11 mouse cellular contexts compared by ENCODE assay signal in genomic region chr4:140929745-140930144, GRCm38 (mm10). TPM values are rescaled to one million over a fixed set of nuclear protein-coding genes. Genes with fewer than 3 reads are reported as not detected.
DNase-seq lines count a peak whose midpoint lies in the region; ATAC-seq and TF ChIP-seq lines count a peak whose summit lies in the region.
"Had no signal": no experiment of that assay in that cellular context is flagged by ENCODE, and none has a peak within 500 bp of the region (broad histone marks: within the 10 kb centered on the region; RNA-seq: fewer than 3 reads in every experiment).

No protein-coding gene starts in this region.

- H3K27ac ChIP-seq in forebrain, embryonic 14.5 days (ENCODE audit: low read depth, low read length): no peak overlapping the region; the same call in 1 of the 2 replicates
- no peak overlapping the region for H3K27ac ChIP-seq in forebrain, embryonic 10.5 days
- peak overlapping the region; percentile 92 for H3K27ac ChIP-seq in layer of hippocampus, adult 2 months
- H3K27ac ChIP-seq in midbrain, embryonic 16.5 days (ENCODE audit: low read length): 0 out of 2 replicates have a peak overlapping the region, but pooled peaks have one; percentile 10
- H3K27ac ChIP-seq: embryonic facial prominence, embryonic 15.5 days had no signal

- H3K4me3 ChIP-seq in forebrain, embryonic 14.5 days (ENCODE audit: low read depth, low read length): no peak overlapping the region
- H3K4me3 ChIP-seq in forebrain, embryonic 10.5 days: no peak overlapping the region
- no peak overlapping the region for H3K4me3 ChIP-seq in layer of hippocampus, adult 2 months
- H3K4me3 ChIP-seq in midbrain, embryonic 16.5 days (ENCODE audit: low read depth, low read length): no peak overlapping the region
- H3K4me3 ChIP-seq: embryonic facial prominence, embryonic 15.5 days had no signal

- no peaks in the 10 kb centered on the region for H3K27me3 ChIP-seq in forebrain, embryonic 14.5 days (replicated peaks; ENCODE audit: control insufficient read depth, insufficient read depth, low read length)
- no peaks in the 10 kb centered on the region for H3K27me3 ChIP-seq in forebrain, embryonic 10.5 days (ENCODE audit: poor library complexity, severe bottlenecking)
- H3K27me3 ChIP-seq in midbrain, embryonic 16.5 days (ENCODE audit: control insufficient read depth, insufficient read depth, low read depth, low read length): no peaks in the 10 kb centered on the region
- H3K27me3 ChIP-seq: embryonic facial prominence, embryonic 15.5 days had no signal

- H3K9ac ChIP-seq in forebrain, embryonic 14.5 days (ENCODE audit: low read length): no peak overlapping the region
- H3K9ac ChIP-seq in midbrain, embryonic 16.5 days (ENCODE audit: low read depth, low read length): no peak overlapping the region
- H3K9ac ChIP-seq: embryonic facial prominence, embryonic 15.5 days had no signal

- no peaks in the 10 kb centered on the region for H3K9me3 ChIP-seq in forebrain, embryonic 14.5 days (replicated peaks; ENCODE audit: control insufficient read depth, low read length)
- no peaks in the 10 kb centered on the region for H3K9me3 ChIP-seq in forebrain, embryonic 10.5 days
- no peaks in the 10 kb centered on the region for H3K9me3 ChIP-seq in midbrain, embryonic 16.5 days (replicated peaks; ENCODE audit: control insufficient read depth, low read length, poor library complexity, severe bottlenecking)
- H3K9me3 ChIP-seq: embryonic facial prominence, embryonic 15.5 days had no signal

- DNase-seq in forebrain, embryonic 14.5 days (ENCODE audit: low spot score): peak; percentile 19
- DNase-seq in forebrain, embryonic 10.5 days (ENCODE audit: extremely low spot score, low spot score): no peak
- peak; percentile 95 for DNase-seq in brain, adult 2 months (ENCODE audit: low read depth, low spot score)
- peak; percentile 57 to 82 for DNase-seq in layer of hippocampus, adult 2 months (ENCODE audit: low spot score in 2 of 2)
- no peak for DNase-seq in lung, postnatal 25 days (ENCODE audit: low spot score)
- no peak for DNase-seq in urinary bladder, postnatal 10 days (ENCODE audit: low spot score)
- no peak for DNase-seq in spleen, postnatal 36 days (ENCODE audit: low spot score in 2 of 2)
- DNase-seq: thymus, adult 2 months had no signal

- ATAC-seq in forebrain, embryonic 14.5 days: no peak
- ATAC-seq in midbrain, embryonic 16.5 days: peak; percentile 70
- ATAC-seq: inflammation-experienced regulatory T-cells, adult 6 months had no signal

- H3K4me2 ChIP-seq in forebrain, embryonic 14.5 days (ENCODE audit: low read length): no peak overlapping the region
- H3K4me2 ChIP-seq in midbrain, embryonic 16.5 days (ENCODE audit: low read length): no peak overlapping the region
- H3K4me2 ChIP-seq: embryonic facial prominence, embryonic 15.5 days had no signal

- TF ChIP-seq CTCF in layer of hippocampus, adult 2 months (conservative IDR thresholded peaks at IDR 0.05): no peak

- no peaks in the 10 kb centered on the region for H3K4me1 ChIP-seq in forebrain, embryonic 14.5 days (ENCODE audit: control insufficient read depth, insufficient read depth, low read length)
- H3K4me1 ChIP-seq in forebrain, embryonic 10.5 days: peaks cover 12% of the 10 kb centered on the region
- no peaks in the 10 kb centered on the region for H3K4me1 ChIP-seq in midbrain, embryonic 16.5 days (ENCODE audit: control insufficient read depth, insufficient read depth, low read length)
- H3K4me1 ChIP-seq: embryonic facial prominence, embryonic 15.5 days had no signal

- WGBS in forebrain, embryonic 14.5 days: 41% methylated on average over 8 of the region's 8 CpGs
- WGBS in forebrain, embryonic 10.5 days: 65% methylated on average over 8 of the region's 8 CpGs
- 65% methylated on average over 8 of the region's 8 CpGs for WGBS in midbrain, embryonic 16.5 days

- H3K36me3 ChIP-seq in forebrain, embryonic 14.5 days (ENCODE audit: control insufficient read depth, insufficient read depth, low read length): no peaks in the 10 kb centered on the region
- no peaks in the 10 kb centered on the region for H3K36me3 ChIP-seq in forebrain, embryonic 10.5 days (replicated peaks)
- no peaks in the 10 kb centered on the region for H3K36me3 ChIP-seq in midbrain, embryonic 16.5 days (ENCODE audit: control insufficient read depth, insufficient read depth, low read length)
- H3K36me3 ChIP-seq: embryonic facial prominence, embryonic 15.5 days had no signal

RNA-seq across cellular contexts. Expression of gene Padi2, which starts 23.6 kb away (rescaled TPM):
- 0.27 and 0.31 TPM in 2 replicates for polyA plus RNA-seq in forebrain, embryonic 14.5 days (2014; fragmentation: Nextera tagmentation; extraction: Ambion mirVana)
- 0.30 and 0.66 TPM in 2 replicates for polyA plus RNA-seq in forebrain, embryonic 10.5 days (2016; fragmentation: Nextera tagmentation; extraction: Ambion mirVana)
- total RNA-seq in layer of hippocampus, adult 2 months (2021): 10 to 100 TPM; 20.2 to 26.5 TPM
- polyA plus RNA-seq in midbrain, embryonic 16.5 days (2015; fragmentation: Nextera tagmentation; extraction: Ambion mirVana): 2.4 and 2.8 TPM in 2 replicates

RNA-seq across cellular contexts. Expression of gene Sdhb, which starts 31.3 kb away (rescaled TPM):
- polyA plus RNA-seq in forebrain, embryonic 14.5 days (2014; fragmentation: Nextera tagmentation; extraction: Ambion mirVana): 508 and 541 TPM in 2 replicates
- polyA plus RNA-seq in forebrain, embryonic 10.5 days (2016; fragmentation: Nextera tagmentation; extraction: Ambion mirVana): 411 and 415 TPM in 2 replicates
- 100 to 1,000 TPM; 170 to 183 TPM for total RNA-seq in layer of hippocampus, adult 2 months (2021)
- 446 and 455 TPM in 2 replicates for polyA plus RNA-seq in midbrain, embryonic 16.5 days (2015; fragmentation: Nextera tagmentation; extraction: Ambion mirVana)

RNA-seq across cellular contexts. Expression of gene Atp13a2, which starts 56.9 kb away (rescaled TPM):
- polyA plus RNA-seq in forebrain, embryonic 14.5 days (2014; fragmentation: Nextera tagmentation; extraction: Ambion mirVana): 79.9 and 110 TPM in 2 replicates
- 39.9 and 40.6 TPM in 2 replicates for polyA plus RNA-seq in forebrain, embryonic 10.5 days (2016; fragmentation: Nextera tagmentation; extraction: Ambion mirVana)
- 100 to 1,000 TPM; 155 to 162 TPM for total RNA-seq in layer of hippocampus, adult 2 months (2021)
- 174 and 190 TPM in 2 replicates for polyA plus RNA-seq in midbrain, embryonic 16.5 days (2015; fragmentation: Nextera tagmentation; extraction: Ambion mirVana)

Comparison
In these comparisons a context has a peak if more than half of its experiments do, and no peak if none do; other contexts are left out.
1. DNase-seq: peak in forebrain, embryonic 14.5 days (single experiment), brain, adult 2 months (single experiment) and layer of hippocampus, adult 2 months (2 of 2); none in forebrain, embryonic 10.5 days (single experiment), lung, postnatal 25 days (single experiment), urinary bladder, postnatal 10 days (single experiment) and spleen, postnatal 36 days (0 of 2).
2. H3K27ac ChIP-seq: peak in layer of hippocampus, adult 2 months (single experiment) and midbrain, embryonic 16.5 days (single experiment); none in forebrain, embryonic 14.5 days (single experiment) and forebrain, embryonic 10.5 days (single experiment).